Mouse (Mus musculus) central nervous system, embryonic 18 days (tissue): ENCODE measurements around the gene Bcar3. TPM values are rescaled to one million over a fixed set of nuclear protein-coding genes. Genes with fewer than 3 reads are reported as not detected.

Source experiments
- polyA plus RNA-seq: library from polyadenylated mRNA; depleted of rRNA; stranded (reverse); fragments of >200 nt; gene quantifications from 2 replicates; pipeline ENCODE4 v1.2.3, GENCODE M21; 2012; rRNA removed

Bcar3 gene
- 7.5 TPM in 2 replicates for polyA plus RNA-seq

GRCm38 (mm10) chr3:122293954-122294850 is at the start of gene Bcar3:
TSS of gene Bcar3 (plus strand) at chr3:122294136.

GRCm38 (mm10) chr3:122245215-122245877 is 48.6 kb upstream of the Bcar3 start, which contains the start of gene Gclm:
TSS of gene Gclm (plus strand) at chr3:122245557.

GRCm38 (mm10) chr3:122274241-122275024 is 19.5 kb upstream of the Bcar3 start, which contains the start of gene Dnttip2:
TSS of gene Dnttip2 (plus strand) at chr3:122274388.

Other genes starting within 250 kb of the Bcar3 start
- gene Abca4, start 249.7 kb upstream of the Bcar3 start, polyA plus RNA-seq = 2.3 and 4.1 TPM in 2 replicates
- 28.1 and 29.0 TPM in 2 replicates for gene Gclm, start 48.6 kb upstream of the Bcar3 start, polyA plus RNA-seq
- gene Dnttip2, start 19.7 kb upstream of the Bcar3 start, polyA plus RNA-seq = 27.0 and 30.1 TPM in 2 replicates